Mouse (Mus musculus) adrenal gland, adult 8-10 months (tissue): ENCODE measurements around the gene Chmp1a. TPM values are rescaled to one million over a fixed set of nuclear protein-coding genes. Genes with fewer than 3 reads are reported as not detected.
"Not testable (repeated sequence)": the region's sequence is repeated elsewhere in the genome, so short reads cannot be mapped to it uniquely, and the experiment has no call there.

Source experiments
- DNase-seq: peaks from one replicate; pipeline ENCODE4 v3.0.0; 2022
- total RNA-seq, 4 experiments: library from RNA; stranded (reverse); gene quantifications; 2 replicates each; pipeline ENCODE4 v1.2.4; 2022

Gene Chmp1a
- total RNA-seq, 4 experiments from 2014 or later = 112 to 141 (median 134) TPM

DNA sequence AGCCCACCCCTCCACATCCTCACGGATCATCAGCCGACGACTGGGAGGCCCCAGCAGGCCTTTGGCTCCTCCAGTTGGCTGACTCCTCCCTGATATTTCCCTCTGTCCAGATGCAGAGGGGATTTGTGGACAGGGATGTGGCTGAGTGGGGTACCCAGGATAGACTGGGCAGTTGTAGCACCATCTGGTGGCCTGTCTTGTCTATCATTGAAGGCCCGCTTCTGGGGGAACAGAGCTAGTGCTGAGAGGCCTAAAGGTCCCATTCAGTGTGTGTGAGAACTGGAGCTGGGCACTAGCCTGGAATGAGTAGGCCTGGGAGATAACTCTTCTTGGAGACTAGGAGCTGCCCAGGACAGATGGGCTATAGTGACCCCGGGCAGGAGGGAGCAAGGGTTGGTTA, 19.2 kb upstream of the Chmp1a start:
- no peak for DNase-seq

DNA sequence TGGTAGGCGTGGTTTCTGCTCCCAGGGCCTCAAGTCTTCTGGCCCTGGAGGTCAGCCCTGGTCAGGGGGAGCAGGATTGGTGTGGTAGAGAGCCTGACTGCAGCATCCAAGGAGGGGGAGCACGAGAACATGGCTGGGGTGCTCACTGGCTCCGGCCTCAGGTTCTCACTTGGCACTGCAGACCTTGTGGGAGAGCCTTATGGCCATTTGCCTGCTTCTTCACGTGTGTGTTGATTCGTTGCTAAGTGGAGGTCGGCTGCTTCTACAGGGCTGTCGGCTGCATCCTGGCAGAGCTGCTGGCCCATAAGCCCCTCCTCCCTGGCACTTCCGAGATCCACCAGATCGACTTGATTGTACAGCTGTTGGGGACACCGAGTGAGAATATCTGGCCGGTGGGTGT, 17.8 kb upstream of the Chmp1a start:
- DNase-seq = not testable (repeated sequence)

DNA sequence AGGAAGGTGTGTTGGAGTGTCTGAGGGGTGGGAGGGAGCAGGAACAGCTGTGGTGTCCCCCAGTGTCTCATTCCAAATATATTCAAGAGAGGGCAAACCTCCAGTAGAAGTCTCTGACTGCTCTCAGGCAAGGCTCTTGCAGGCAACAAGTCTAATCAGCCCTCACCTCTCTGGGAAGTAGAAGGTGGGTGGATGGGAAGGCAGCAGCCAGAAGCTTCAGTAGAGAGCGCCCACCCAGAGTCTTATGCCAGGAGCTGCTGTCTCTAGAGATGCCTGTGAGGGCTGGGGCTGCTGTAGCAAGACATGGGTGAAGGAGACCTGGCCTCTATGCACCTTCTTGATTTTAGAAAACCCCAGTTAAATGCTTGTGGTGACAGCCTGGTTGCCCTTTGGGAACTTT, 15.9 kb upstream of the Chmp1a start:
- no peak for DNase-seq

DNA sequence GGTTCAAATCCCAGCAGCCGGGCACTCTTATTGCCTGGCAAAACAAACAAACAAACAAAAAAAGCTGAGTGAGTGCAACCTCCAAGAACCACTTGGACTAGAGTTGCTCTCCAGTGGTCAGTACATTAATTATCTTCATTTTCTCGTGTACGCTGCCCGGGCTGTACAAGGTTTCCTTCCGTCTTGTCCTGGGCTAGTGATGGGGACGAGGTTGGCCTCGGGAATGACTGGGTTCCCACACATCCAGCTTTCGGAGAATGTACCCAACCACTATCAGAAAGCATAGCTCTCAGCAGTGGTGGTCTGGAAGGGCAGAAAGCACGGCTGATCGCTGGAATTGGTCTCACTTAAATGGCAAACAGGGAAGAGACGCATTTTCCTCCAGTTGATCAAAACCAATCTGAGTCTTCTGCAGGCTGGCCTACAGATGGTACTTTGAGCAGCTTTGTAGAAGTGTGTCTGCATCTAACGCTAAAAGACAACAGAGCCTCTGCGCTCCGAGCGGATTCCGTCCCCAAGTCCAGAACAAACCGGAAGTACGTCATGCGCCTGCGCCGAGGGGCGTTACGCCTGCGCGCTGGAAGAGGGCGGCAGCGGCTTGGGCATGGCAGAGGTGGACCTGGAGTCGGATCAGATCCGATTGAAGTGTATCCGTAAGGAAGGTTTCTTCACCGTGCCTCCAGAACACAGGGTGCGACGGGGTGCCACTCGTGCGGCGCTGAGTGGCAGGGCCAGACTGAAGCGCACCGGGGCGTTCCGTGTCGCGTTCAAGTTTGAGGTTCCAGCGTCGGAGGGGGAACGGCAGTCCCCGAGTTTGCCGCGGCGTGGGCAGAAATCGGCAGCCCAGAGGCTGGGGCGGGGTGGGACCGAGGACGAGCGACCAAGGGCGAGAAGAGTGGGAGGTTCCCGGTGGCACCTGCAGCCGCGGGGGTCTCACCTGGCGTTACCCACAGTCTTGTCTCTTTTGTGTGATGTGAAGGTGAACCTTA, 12.0 kb upstream of the Chmp1a start, which contains the start of gene Cdk10:
Gene Cdk10, plus strand, starts transcription at position 565 of the 989 bp plus-strand sequence.
- DNase-seq = peak; percentile 90

DNA sequence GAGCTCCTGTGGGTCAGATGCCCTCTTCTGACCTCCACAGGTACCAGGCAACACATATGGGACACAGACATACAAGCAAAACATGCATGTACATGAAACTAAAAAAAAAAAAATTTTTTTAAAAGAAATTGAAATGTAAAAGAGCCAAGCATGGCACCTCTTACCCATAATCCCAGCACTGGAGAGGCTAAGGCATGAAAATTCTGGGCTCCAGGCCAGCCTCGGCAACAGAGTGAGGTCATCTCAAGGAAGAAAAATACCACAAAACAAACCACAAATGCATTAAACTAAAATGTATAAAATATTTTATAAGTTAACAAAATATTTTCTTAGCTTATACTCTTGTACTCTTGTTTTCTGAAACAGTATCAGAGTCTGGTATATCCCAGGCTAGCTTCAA, 8.4 kb upstream of the Chmp1a start:
- DNase-seq = no peak

DNA sequence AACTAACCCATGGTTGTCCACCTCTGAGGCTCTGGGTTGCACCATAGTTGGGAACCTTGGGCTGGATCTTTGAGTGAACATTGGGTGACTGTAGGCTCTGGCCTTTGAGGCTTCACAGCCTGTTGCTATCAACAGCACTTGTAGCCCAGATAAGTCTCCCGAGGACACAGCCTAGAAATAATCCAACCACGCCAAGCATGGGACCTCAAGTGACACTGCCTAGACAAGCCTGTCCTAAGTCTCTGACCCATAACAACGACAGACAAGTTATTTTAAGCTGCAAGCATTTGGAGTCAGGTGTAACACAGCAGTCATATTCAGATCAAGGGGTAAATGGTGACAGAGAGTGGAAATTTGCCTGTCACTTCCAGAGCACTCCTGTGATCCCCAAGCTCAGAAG, 2.9 kb upstream of the Chmp1a start:
- no peak for DNase-seq

DNA sequence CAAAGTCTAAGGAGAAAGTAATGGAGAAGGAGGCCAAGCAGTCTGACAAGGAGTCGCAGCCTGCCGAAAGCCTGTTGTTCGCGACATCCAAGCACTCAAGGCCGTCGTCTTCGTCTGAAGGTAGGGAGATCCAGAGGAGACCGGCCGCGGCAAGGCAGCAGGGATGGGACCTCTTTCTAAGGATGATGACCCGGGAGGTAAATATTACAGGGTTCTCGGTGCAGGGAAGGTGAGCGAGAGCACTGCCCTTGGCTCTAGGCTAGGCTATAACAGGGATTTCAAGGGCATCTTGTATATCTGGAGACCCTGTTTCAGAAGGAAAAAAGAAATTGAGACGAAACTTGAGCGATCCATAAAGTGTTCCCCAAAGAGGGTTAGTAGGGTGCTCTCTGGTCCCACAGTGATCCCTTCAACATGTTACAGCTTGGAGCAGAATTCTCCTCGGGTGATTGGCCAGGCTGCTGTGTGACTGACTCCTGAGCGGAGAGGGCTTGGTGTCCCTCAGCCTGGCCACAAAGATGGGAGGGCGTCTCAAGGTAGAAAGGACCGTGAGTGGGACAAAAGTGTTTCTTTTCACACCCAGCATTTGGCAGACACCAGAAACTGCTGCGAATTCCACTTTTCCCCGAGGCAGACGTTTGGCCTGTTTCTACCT, 682 bp upstream of the Chmp1a start:
- DNase-seq = no peak

DNA sequence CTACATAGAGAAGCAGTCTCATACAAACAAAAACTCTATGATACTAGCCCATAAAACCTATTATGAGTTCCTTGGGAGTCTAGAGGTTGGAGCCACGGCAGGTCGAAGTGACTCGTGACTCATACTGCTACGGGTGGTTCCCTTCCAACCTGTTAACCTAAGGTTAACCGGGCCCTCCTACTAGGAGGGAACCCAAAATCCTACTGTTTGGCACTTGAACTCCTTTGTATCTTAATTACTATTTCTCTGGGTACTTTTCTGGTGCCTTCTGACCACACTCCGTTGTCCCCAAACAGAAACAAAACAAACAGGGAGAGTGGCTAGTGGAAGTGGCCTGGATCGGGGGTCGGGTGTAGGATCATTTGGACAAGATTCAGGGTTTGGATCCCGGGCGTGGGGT, 687 bp downstream of the Chmp1a start:
- DNase-seq = no peak

DNA sequence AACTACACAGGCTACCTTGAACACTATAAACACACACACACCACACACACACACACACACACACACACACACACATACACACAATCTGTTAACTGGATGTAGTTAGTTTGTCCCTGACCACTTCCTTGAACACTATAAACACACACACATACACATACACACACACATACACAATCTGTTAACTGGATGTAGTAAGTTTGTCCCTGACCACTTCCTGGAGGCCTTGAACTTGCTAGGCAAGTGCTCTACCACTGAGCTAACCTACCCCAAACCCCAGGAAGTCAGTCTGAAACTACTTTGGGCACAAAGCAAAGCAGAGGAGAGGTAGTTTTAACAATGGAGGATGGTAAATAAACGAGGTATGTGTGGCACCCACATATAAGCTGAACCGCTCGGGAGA, 9.0 kb downstream of the Chmp1a start:
- no peak for DNase-seq

DNA sequence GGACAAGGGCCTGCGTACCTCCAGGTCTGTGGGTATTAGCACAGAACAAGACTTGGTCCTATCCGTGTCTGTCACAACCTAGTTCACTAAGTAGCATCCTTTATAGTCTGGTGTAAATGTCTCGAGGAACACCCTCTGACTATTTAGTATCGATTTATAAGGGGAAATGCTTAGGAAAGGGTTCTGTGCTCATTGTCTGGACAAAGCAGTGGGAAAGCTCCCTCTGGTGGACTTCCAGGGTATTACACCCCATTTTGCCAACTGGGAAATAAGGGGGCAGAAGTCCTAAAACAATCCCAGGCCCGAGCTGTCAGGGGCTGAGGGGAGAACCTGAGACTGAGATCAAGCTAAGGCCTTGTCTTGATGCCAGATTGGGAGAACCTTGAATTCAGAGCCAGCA, 10.3 kb downstream of the Chmp1a start:
- no peak for DNase-seq

DNA sequence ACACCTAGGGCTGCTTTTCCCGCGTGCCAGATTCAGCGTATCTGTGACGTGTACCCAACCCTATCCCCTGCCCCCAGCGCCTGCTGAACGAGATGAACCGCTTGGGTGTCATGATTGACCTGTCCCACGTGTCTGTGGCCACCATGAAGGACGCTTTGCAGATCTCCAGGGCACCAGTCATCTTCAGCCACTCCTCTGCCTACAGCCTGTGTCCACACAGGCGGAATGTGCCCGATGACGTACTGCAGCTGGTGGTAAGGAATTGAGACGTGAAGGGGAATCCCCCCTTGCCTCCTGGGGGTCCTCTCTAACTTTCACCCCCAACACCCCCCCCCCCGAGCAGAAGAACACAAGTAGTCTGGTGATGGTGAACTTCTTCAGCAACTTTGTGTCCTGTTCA, 12.7 kb downstream of the Chmp1a start:
- no peak for DNase-seq

DNA sequence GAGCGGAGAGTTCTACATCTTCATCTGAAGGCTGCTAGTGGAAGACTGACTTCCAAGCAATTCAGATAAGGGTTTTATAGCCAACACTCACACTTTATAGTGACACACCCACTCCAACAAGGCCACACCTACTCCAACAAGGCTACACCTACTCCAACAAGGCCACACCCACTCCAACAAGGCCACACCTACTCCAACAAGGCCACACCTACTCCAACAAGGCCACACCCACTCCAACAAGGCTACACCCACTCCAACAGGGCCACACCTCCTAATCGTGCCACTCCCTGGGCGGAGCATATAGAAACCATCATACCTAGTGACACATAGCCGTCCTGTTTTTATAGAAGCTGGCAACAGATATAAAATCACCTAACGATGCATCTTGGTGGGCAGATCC, 15.5 kb downstream of the Chmp1a start:
- not testable (repeated sequence) for DNase-seq

DNA sequence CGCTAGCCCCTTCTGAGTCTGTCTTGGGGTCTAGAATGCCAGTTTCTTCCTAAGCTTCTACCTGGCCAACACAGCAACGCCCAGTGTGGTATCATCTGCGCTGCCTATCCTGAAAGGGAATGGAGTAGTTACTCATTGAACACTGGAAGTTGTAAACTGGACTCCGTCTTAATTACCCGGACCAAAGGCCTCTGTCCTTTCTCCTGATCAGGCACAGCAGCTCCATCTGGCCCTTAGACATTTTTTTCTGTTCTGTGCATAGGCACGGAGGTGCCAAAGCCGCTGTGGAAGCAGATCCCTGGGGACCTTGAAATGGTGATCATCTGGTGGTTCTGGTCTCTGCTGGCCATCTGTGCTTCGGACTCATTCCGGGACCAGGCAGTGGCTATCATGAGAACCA, 18.8 kb downstream of the Chmp1a start:
- DNase-seq = no peak

DNA sequence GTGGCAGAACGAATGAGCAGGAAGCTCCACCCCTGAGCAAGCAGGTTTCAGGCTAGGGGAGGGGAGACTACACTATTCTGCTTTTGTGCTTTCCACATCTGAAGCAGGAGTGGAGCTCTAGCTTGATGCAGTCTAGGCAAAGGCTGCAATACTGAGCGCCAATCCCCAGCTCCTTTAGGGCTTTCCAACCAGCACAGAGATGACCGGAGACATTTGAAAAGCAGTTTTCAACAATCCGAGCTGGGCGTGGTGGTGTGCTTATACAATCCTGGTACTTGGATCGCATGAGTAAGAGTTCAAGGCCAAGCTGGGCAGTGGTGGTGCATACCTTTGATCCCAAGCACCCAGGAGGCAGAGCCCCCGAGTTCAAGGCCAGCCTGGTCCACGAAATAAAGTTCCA, 20.7 kb downstream of the Chmp1a start:
- DNase-seq = no peak

DNA sequence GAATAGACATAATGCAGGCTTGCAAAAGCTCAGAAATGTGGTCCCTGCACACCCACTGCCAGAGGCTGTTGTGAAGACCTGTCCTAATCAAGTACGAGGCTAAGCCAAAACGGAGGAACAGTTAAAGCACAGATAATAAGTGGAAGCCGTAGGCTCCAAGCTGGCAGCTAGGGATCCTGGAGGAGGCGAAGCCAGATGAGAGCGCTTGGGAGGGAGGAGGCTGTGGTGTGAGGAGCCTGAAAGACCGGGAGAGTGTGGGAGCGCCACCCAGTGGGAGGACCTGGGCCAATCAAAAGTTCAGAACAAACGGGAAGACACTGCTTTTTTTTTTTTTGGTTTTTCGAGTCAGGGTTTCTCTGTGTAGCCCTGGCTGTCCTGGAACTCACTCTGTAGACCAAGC, 21.9 kb downstream of the Chmp1a start:
- peak; percentile 60 for DNase-seq

DNA sequence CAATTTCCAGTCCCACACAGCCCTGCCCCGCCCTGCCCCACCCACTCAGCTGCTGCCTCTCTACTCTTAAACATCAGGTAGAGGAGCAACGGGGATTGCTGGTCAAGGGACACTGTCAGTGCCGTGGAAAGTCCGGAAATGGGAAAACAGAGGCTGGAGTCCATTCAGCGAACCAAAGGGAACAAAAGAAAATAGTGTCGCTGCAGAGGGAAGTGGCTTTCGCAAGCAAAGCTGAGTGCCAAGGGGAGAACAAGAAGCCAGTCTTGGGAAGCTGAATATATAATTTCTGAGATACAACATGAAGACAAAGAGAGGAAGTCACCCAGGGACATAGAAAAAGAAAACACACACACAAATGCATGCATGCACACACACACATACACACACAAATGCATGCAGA, 23.7 kb downstream of the Chmp1a start:
- no peak for DNase-seq

DNA sequence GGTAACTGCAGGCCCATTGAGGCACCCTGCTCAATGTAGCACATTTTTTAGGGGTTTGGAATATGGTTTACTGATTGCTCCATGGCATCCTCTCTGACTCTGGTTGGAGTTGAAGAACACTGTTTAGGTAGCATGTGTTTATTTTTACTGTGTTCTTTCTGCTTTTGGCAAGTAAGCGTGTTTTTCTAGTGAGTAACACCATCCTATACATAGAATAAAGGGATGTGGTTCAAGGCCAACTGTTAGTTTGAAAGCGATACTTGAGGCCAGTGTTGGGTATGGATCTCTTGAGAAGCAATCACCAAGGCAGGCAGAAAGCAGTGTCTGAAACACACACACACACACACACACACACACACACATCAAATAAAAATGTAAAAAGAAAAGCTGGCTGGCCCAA, 24.6 kb downstream of the Chmp1a start:
- DNase-seq = no peak

DNA sequence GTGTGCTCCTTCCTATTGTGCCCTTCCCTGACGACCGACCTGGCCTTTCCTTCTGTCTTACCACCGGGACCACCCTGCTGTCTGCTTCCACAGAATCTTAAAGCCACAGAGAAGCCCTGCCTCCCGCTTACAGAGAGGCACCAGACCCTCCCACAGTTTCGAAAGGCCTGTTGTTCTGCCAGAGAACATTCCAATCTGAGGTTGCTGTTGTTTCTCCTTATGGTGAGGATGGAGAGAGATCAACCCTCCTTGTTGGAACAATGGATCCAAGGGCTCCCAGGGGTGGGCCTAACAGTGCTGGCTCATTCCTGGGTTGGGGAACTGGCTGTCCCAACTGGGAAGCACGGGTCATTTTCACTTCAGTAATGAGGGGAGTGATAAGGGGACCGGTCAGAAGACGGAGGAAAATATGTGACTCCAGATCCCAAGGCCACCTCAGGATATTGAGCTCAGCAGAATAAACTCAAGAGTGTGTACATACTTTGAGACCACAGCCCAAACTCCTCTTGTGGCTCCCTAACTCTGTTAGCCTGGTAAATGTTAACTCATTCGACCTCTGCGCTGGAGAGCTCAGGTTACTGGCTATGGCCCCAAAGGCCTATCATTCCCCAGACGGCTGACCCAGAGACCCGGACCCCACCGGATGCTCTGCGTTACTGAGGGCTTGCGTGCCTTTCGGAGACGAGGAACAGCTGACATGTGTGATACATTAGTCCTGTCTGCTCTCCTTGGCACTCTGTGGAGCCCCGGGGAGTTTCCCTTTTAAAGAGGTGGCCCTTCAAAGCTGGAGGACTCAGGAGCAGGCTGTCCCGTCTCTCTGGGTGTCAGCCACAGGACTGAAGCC, 26.8 kb downstream of the Chmp1a start, which contains the start of gene Dpep1:
Gene Dpep1, plus strand, starts transcription at position 677 of the 844 bp plus-strand sequence.
- DNase-seq = no peak

DNA sequence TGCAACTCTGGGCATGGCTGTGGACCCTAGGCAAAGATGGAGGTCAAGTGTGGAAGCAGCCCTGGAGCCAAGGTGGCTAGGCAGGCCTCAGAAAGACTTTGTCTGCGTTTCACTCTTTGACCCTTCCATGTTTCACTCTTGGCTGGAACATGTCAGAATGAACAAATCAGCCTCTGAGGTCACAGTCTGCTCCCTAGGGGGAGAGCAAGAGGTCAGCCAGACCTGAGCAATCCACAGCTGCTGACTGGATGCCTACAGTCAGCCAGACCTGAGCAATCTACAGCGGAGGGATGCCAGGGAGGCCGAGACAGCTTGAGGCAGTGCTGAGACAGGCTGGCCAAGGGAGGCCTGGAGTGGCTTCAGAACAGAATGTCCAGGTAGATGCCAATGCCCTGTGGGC, 31.2 kb downstream of the Chmp1a start:
- DNase-seq = peak; percentile 58

DNA sequence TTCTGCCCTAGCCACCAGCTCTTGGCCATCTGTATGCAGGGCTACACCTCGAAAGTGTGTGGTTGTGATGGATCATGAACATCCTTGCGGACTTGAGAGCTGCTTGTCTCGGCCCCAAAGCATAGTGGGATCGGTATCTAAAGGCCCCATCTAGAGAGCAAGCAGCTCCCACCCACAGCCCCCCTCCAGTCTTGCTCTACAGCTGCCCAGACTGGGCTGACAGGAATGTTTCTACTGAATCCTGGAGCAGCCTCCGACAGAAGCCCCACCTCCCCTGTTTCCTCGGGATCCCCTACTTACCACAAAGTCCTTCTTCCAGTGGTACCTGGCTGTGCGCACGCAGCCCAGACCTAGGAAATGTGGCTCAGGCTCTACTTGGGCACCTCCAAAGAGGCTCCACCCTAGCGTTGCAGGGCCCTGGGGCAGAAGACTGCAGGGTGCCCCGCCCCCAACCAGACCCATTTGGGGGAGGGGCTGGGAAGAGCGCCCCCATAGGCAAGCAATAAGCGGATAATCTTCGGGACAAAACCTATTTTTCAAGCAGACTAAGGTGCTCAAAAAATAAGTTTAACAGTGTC, 54.6 kb downstream of the Chmp1a start, which contains the start of gene Sult5a1:
Gene Sult5a1, minus strand, starts transcription at position 428 of the 578 bp plus-strand sequence.
- no peak for DNase-seq

DNA sequence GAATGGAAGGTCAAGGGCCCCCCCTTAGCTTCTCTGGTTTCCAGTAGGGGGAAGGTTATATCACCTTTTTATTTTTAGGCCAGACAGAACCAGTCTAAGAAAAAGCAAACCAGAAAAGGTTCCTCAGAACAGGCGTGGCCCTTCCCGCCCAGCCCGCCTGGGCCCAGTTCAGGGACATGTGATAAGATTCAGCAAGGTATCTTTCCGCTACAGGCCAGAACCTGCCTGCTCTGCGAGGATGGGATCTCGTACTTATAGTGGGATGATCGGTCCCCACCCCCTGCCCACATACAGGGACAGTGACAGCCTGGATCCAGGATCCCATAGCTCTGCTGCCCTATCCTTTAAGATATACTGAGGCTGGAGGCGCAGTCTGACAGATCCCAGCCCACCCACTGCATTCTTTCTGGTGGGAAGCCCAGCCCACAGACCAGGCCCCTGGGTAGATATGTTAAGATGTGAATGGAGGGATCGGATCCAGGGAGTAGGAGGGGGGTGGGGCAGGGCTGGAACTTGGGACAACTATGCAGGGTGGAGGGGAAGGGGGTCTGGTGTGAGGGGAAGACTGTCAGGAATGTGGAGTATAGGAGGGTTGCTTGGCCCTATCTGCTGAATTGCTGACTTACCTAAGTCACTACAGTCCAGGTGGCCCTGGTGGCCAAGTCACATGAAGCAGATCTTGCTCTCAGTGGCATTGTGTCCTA, 56.3 kb downstream of the Chmp1a start:
- DNase-seq = no peak

DNA sequence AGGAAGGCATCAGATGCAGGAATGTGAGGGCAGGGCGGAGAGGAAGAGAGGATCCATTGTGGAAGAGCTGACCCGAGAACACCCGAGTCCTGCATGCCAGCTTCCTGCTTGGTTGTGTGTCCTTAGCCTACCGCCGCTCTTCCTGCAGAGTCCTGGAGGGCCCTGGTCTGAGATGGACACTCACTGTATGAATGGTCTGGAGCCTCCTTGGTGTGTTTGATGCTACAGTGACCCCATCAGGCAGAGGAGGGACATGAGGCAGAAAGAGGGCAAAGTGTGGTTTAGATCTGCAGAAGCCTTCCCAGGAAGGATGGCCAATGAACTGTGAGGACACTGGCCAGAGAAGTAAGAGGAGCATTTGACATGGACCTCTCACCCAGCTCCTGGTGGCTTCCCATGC, 57.4 kb downstream of the Chmp1a start:
- DNase-seq = no peak
